Mouse (Mus musculus) lung, postnatal 0 days (tissue): ENCODE measurements around the gene Bhlhe41.

ENCODE experiments used
- CTCF ChIP-seq: IDR thresholded peaks from 2 replicates; pipeline ENCODE4 v1.5.1; 2016; ENCODE audit warnings: antibody characterized with exemption, mild to moderate bottlenecking
- EP300 ChIP-seq: IDR thresholded peaks from 2 replicates; pipeline ENCODE4 v1.6.1; 2016; ENCODE audit warnings: antibody characterized with exemption, mild to moderate bottlenecking, control low read depth

DNA sequence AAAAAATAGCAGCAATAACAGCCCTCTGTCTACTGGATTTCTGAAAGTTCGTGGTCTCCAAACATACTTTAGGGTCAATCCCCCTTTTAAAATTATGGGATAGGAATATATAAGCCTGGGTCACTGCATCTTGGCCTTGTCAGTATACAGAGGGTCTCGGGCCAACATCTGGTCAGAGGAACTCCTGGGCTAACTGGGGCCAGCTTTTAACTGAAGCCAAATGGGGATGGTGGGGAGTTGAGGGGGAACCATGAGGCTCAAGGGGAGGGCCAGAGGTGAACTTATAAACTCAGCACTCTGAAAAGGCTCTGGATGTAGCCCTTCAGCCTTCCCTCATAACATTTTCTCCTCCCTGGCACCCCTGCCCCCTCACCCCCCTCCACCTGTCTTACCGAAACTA lies 1.8 kb upstream of the Bhlhe41 start:
- TF ChIP-seq CTCF: no peak
- TF ChIP-seq EP300: no peak
